Mouse (Mus musculus) midbrain, embryonic 14.5 days (tissue): ENCODE measurements around the gene Gzmk. TPM values are rescaled to one million over a fixed set of nuclear protein-coding genes. Genes with fewer than 3 reads are reported as not detected.

Experiments
- ATAC-seq: fragments of 200-750 bp; cut with Nextera tagmentation; 2 replicates; pipeline ENCODE4 v1.8.0; 2017; ENCODE audit warnings: moderate number of reproducible peaks, moderate library complexity; ENCODE audit not compliant: low FRiP score, low TSS enrichment
- DNase-seq: peaks from one replicate; pipeline ENCODE4 v3.0.0-alpha.2; 2015
- H3K27ac ChIP-seq: fragments of 300-500 bp; sonication (generic); replicated peaks from 2 replicates; pipeline ENCODE4 v1.5.1; 2014; ENCODE audit warnings: mild to moderate bottlenecking, low read depth, low read length, moderate library complexity
- H3K27me3 ChIP-seq: fragments of 300-500 bp; sonication (generic); 2 replicates; pipeline ENCODE4 v1.6.1; 2014; ENCODE audit warnings: low read length, control low read depth, mixed read lengths; ENCODE audit not compliant: control insufficient read depth, insufficient read depth
- H3K36me3 ChIP-seq: fragments of 300-500 bp; sonication (generic); 2 replicates; pipeline ENCODE4 v1.6.1; 2014; ENCODE audit warnings: low read length, control low read depth; ENCODE audit not compliant: control insufficient read depth, insufficient read depth
- H3K4me1 ChIP-seq: fragments of 300-500 bp; sonication (generic); 2 replicates; pipeline ENCODE4 v1.6.1; 2014; ENCODE audit warnings: mild to moderate bottlenecking, antibody characterized with exemption, low read length, control low read depth; ENCODE audit not compliant: control insufficient read depth, insufficient read depth
- H3K4me2 ChIP-seq: fragments of 300-500 bp; sonication (generic); 2 replicates; pipeline ENCODE4 v1.6.1; 2014; ENCODE audit warnings: mild to moderate bottlenecking, low read length, moderate library complexity
- H3K4me3 ChIP-seq: fragments of 300-500 bp; sonication (generic); replicated peaks from 2 replicates; pipeline ENCODE4 v1.5.1; 2014; ENCODE audit warnings: low read depth, low read length
- H3K9ac ChIP-seq: fragments of 300-500 bp; sonication (generic); replicated peaks from 2 replicates; pipeline ENCODE4 v1.6.1; 2014; ENCODE audit warnings: mild to moderate bottlenecking, low read length, moderate library complexity
- H3K9me3 ChIP-seq: fragments of 300-500 bp; sonication (generic); 2 replicates; pipeline ENCODE4 v1.6.1; 2016; ENCODE audit warnings: low read length, control low read depth, mixed read lengths; ENCODE audit not compliant: control insufficient read depth
- WGBS: fragments of 180-500 bp; shearing (Covaris S2); extraction: QIAGEN DNeasy Blood & Tissue Kit; methylation state at CpG from one replicate; pipeline ENCODE4 v1.1.7; 2014; 5-methylcytosine and 5-hydroxymethylcytosine counted together
- polyA plus RNA-seq: library from polyadenylated mRNA; unstranded; fragments of >200 nt; fragmentation: Nextera tagmentation; extraction: Ambion mirVana; gene quantifications from 2 replicates; pipeline ENCODE4 v1.2.1, GENCODE M21; 2014

The Gzmk gene
- polyA plus RNA-seq, 1 experiment from 2014 or later, result not detected

DNA sequence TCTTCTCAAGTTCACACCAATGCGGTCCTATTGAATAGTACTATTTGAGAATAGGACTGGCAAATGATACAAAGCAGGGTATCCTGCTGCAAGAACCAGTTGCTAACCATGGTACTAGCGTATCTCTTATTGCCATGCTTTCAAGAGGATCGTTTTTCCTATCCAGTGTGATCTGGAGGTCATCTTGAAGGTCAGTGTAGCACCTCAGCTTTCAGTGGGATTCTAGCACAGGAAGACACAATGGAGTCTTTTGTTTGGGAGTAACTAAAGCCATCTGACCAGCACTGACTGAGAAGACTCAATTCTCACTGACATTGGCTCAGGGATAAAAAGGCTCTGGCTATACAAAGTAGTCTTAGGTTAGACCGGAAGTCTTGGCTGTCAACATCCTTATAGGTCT, 74.2 kb downstream of the Gzmk start:
- H3K4me1 ChIP-seq, result no peaks in the 10 kb centered on the region
- H3K4me3 ChIP-seq, result no peak overlapping the region
- ATAC-seq (no peak), DNase-seq (no peak)
- no peak overlapping the region for H3K4me2 ChIP-seq
- no peaks in the 10 kb centered on the region for H3K9me3 ChIP-seq
- H3K9ac ChIP-seq, result no peak overlapping the region
- H3K36me3 ChIP-seq, result no peaks in the 10 kb centered on the region
- no peaks in the 10 kb centered on the region for H3K27me3 ChIP-seq
- WGBS, result 88% methylated on average over 4 of the region's 4 CpGs
- no peak overlapping the region for H3K27ac ChIP-seq

DNA sequence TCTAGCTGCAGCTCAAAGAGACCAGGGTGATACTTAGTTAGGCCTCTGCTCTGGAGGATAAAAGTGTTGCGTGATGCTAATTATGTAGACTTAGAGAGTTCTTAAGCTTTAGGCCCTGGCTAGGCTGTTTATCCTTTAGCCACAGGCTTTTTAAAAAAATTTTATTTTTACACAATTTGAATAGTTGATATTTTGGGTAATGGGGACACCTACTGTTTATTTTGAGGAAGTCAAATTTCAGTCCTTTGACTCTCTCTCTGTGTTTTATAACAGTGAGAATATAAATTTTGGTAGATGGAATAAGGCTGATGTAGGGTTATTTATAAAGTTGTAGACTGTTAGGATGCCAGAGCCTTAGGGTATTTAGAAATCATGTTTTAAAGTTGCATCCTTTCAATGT, 86.1 kb downstream of the Gzmk start:
- Histone ChIP-seq H3K27ac (no peak overlapping the region), H3K9me3 (no peaks in the 10 kb centered on the region), H3K4me3 (no peak overlapping the region), H3K27me3 (no peaks in the 10 kb centered on the region), H3K4me1 (no peaks in the 10 kb centered on the region), H3K4me2 (no peak overlapping the region), H3K36me3 (no peaks in the 10 kb centered on the region), H3K9ac (no peak overlapping the region)
- DNase-seq (peak; percentile 2), ATAC-seq (no peak)
- 77% methylated on average over 1 of the region's 1 CpGs for WGBS

DNA sequence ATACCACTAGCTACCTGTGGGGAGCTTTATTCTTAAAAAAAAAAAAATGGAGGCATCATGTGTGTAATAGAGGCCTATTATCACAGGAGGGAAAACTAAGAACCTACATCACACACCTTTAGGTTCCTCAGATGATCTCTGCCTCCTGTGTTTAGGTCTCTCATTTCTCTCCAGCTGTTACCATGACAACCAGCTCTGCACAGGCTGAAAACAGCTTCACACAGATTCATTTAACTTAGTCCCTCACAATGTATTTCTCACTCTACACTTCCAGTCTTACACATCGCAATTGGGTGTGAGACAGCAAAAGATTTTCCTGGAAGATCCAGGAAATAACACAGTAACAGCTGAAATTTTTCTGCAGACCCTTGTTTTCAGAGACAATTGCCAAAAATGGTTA, 95.7 kb downstream of the Gzmk start:
- peak; percentile 78 for DNase-seq
- WGBS, result 65% methylated on average over 1 of the region's 1 CpGs
- peak; percentile 48; the same call in 1 of the 2 replicates for ATAC-seq
- Histone ChIP-seq H3K36me3 (no peaks in the 10 kb centered on the region), H3K4me1 (no peaks in the 10 kb centered on the region), H3K9ac (no peak overlapping the region), H3K4me2 (no peak overlapping the region), H3K4me3 (no peak overlapping the region), H3K27ac (no peak overlapping the region), H3K27me3 (no peaks in the 10 kb centered on the region), H3K9me3 (no peaks in the 10 kb centered on the region)

Other genes with a start within 250 kb of the Gzmk start
- 0.57 and 0.58 TPM in 2 replicates for gene Ccno, start 238.1 kb downstream of the Gzmk start, polyA plus RNA-seq
- 0.22 and 0.27 TPM in 2 replicates for gene Mcidas, start 232.1 kb downstream of the Gzmk start, polyA plus RNA-seq
- 0.13 and 0.75 TPM in 2 replicates for gene Cdc20b, start 190.8 kb downstream of the Gzmk start, polyA plus RNA-seq
- gene Gpx8, start 179.5 kb downstream of the Gzmk start, polyA plus RNA-seq, result 35.3 and 53.0 TPM in 2 replicates
- not detected in 2 replicates for gene Gzma, start 124.9 kb downstream of the Gzmk start, polyA plus RNA-seq
- gene Esm1, start 16.2 kb downstream of the Gzmk start, polyA plus RNA-seq, result 0.13 and 0.26 TPM in 2 replicates
- gene BC067074, start 67.3 kb upstream of the Gzmk start, polyA plus RNA-seq, result 0.40 and 0.83 TPM in 2 replicates